Comparison of ENCODE assay signal across 8 mouse cellular contexts in genomic region chr17:6467638-6468461, GRCm38 (mm10). TPM values are rescaled to one million over a fixed set of nuclear protein-coding genes. Genes with fewer than 3 reads are reported as not detected.
DNase-seq lines count a peak whose midpoint lies in the region; ATAC-seq lines count a peak whose summit lies in the region.
"Not testable (repeated sequence)": the region's sequence is repeated elsewhere in the genome, so short reads cannot be mapped to it uniquely, and the experiment has no call there.

No protein-coding gene starts in this region.

- not testable (repeated sequence) for H3K27me3 ChIP-seq in embryonic facial prominence, embryonic 14.5 days (replicated peaks; ENCODE audit: control insufficient read depth, insufficient read depth, low read length); heart, embryonic 14.5 days (ENCODE audit: control insufficient read depth, insufficient read depth, low read length); intestine, embryonic 14.5 days (replicated peaks; ENCODE audit: control insufficient read depth, insufficient read depth, low read length); limb, embryonic 15.5 days; neural tube, embryonic 13.5 days

- DNase-seq in 3134 (ENCODE audit: extremely low read depth, insufficient read length, low spot score) = peak; percentile 57
- peak; percentile 77 for DNase-seq in embryonic facial prominence, embryonic 14.5 days (ENCODE audit: low spot score)
- DNase-seq in intestine, embryonic 14.5 days (ENCODE audit: low spot score) = peak; percentile 78
- DNase-seq in lung, postnatal 10 days = peak; percentile 56

- peak; percentile 88 for ATAC-seq in activated CD4-positive, CD25-positive, alpha-beta regulatory T cell, adult 4 months
- peak; percentile 75 for ATAC-seq in embryonic facial prominence, embryonic 14.5 days (ENCODE audit: low read depth)
- peak; percentile 70 for ATAC-seq in heart, embryonic 14.5 days (ENCODE audit: insufficient number of reproducible peaks, insufficient read depth, low FRiP score, low read depth)
- ATAC-seq in intestine, embryonic 14.5 days (replicated peaks; ENCODE audit: low FRiP score, low TSS enrichment, low read depth) = peak; percentile 76
- ATAC-seq in limb, embryonic 15.5 days (ENCODE audit: insufficient number of reproducible peaks, low FRiP score, low TSS enrichment, low read depth) = peak; percentile 59
- not testable (repeated sequence) for ATAC-seq in neural tube, embryonic 13.5 days (ENCODE audit: low read depth)

- not testable (repeated sequence) for H3K9me3 ChIP-seq in embryonic facial prominence, embryonic 14.5 days (ENCODE audit: control insufficient read depth, low read length); heart, embryonic 14.5 days (ENCODE audit: control insufficient read depth, low read length); intestine, embryonic 14.5 days (ENCODE audit: control insufficient read depth, low read length); limb, embryonic 15.5 days; neural tube, embryonic 13.5 days

- peak overlapping the region; percentile 65; the same call in 1 of the 2 replicates for H3K27ac ChIP-seq in embryonic facial prominence, embryonic 14.5 days (replicated peaks; ENCODE audit: low read depth, low read length)
- H3K27ac ChIP-seq in heart, embryonic 14.5 days (replicated peaks in 1 of 2; ENCODE audit: control insufficient read depth in 1 of 2, insufficient read depth in 1 of 2, low read depth in 2 of 2, low read length in 2 of 2) = peak overlapping the region; percentile 21 to 61; a peak in 3 of 4 replicates
- H3K27ac ChIP-seq in intestine, embryonic 14.5 days (ENCODE audit: low read depth) = peak overlapping the region; percentile 16; the same call in 1 of the 2 replicates
- H3K27ac ChIP-seq in limb, embryonic 15.5 days = 0 out of 2 replicates have a peak overlapping the region, but pooled peaks have one; percentile 6
- H3K27ac ChIP-seq in neural tube, embryonic 13.5 days (replicated peaks) = 0 out of 2 replicates have a peak overlapping the region, but pooled peaks have one; percentile 18

- WGBS in embryonic facial prominence, embryonic 14.5 days = 44% methylated on average over 14 of the region's 18 CpGs
- WGBS in heart, embryonic 14.5 days = 31% methylated on average over 16 of the region's 18 CpGs
- 51% methylated on average over 16 of the region's 18 CpGs for WGBS in intestine, embryonic 14.5 days
- WGBS in limb, embryonic 15.5 days = 58% methylated on average over 18 of the region's 18 CpGs
- WGBS in neural tube, embryonic 13.5 days = 74% methylated on average over 18 of the region's 18 CpGs

- not testable (repeated sequence) for H3K4me1 ChIP-seq in embryonic facial prominence, embryonic 14.5 days (ENCODE audit: control insufficient read depth, insufficient read depth, low read length); intestine, embryonic 14.5 days (replicated peaks; ENCODE audit: control insufficient read depth, insufficient read depth, low read length)
- peaks cover 10 to 14% of the 10 kb centered on the region in 2 experiments for H3K4me1 ChIP-seq in heart, embryonic 14.5 days (ENCODE audit: control insufficient read depth in 2 of 2, insufficient read depth in 2 of 2, low read length in 2 of 2)
- peaks cover 14% of the 10 kb centered on the region for H3K4me1 ChIP-seq in limb, embryonic 15.5 days
- peaks cover 26% of the 10 kb centered on the region for H3K4me1 ChIP-seq in neural tube, embryonic 13.5 days (replicated peaks)

- H3K36me3 ChIP-seq in embryonic facial prominence, embryonic 14.5 days (ENCODE audit: control insufficient read depth, insufficient read depth, low read length); heart, embryonic 14.5 days (ENCODE audit: control insufficient read depth, insufficient read depth, low read length); intestine, embryonic 14.5 days (ENCODE audit: control insufficient read depth, insufficient read depth, low read length); limb, embryonic 15.5 days; neural tube, embryonic 13.5 days: not testable (repeated sequence)

- H3K4me3 ChIP-seq in embryonic facial prominence, embryonic 14.5 days (ENCODE audit: low read depth, low read length); heart, embryonic 14.5 days (ENCODE audit: control insufficient read depth in 1 of 2, insufficient read depth in 1 of 2, low read depth in 1 of 2, low read length in 2 of 2); intestine, embryonic 14.5 days (ENCODE audit: low read depth, low read length); limb, embryonic 15.5 days; neural tube, embryonic 13.5 days: not testable (repeated sequence)

- not testable (repeated sequence) for H3K4me2 ChIP-seq in embryonic facial prominence, embryonic 14.5 days (ENCODE audit: low read depth, low read length); intestine, embryonic 14.5 days (ENCODE audit: low read length); limb, embryonic 15.5 days; neural tube, embryonic 13.5 days
- H3K4me2 ChIP-seq in heart, embryonic 14.5 days (ENCODE audit: low read length) = peak overlapping the region; percentile 26

- H3K9ac ChIP-seq in embryonic facial prominence, embryonic 14.5 days (ENCODE audit: low read depth, low read length); heart, embryonic 14.5 days (ENCODE audit: low read length); intestine, embryonic 14.5 days (ENCODE audit: low read length); limb, embryonic 15.5 days; neural tube, embryonic 13.5 days: not testable (repeated sequence)

RNA-seq across cellular contexts. Expression of gene Dynlt1b, which starts 37.9 kb away (rescaled TPM):
- polyA plus RNA-seq in activated CD4-positive, CD25-positive, alpha-beta regulatory T cell, adult 4 months (2017; shearing (Covaris generic)) = 100 to 1,000 TPM; 170 to 195 TPM
- polyA plus RNA-seq in embryonic facial prominence, embryonic 14.5 days (2014; fragmentation: Nextera tagmentation; extraction: Ambion mirVana) = 563 and 584 TPM in 2 replicates
- polyA plus RNA-seq in heart, embryonic 14.5 days (2014; fragmentation: Nextera tagmentation; extraction: Ambion mirVana) = 486 and 545 TPM in 2 replicates
- polyA plus RNA-seq in intestine, embryonic 14.5 days (2014; fragmentation: Nextera tagmentation; extraction: Ambion mirVana) = 613 and 620 TPM in 2 replicates
- polyA plus RNA-seq in limb, embryonic 15.5 days (2015; fragmentation: Nextera tagmentation; extraction: Ambion mirVana) = 351 and 375 TPM in 2 replicates
- polyA plus RNA-seq in neural tube, embryonic 13.5 days (2015; fragmentation: Nextera tagmentation; extraction: Ambion mirVana) = 1,347 and 1,481 TPM in 2 replicates

Comparison
In these comparisons a context has a peak if more than half of its experiments do, and no peak if none do; other contexts are left out.
1. H3K27ac ChIP-seq: peak in every context shown above with its lines; median percentile 65 in embryonic facial prominence, embryonic 14.5 days; 41 in heart, embryonic 14.5 days; 18 in neural tube, embryonic 13.5 days; 16 in intestine, embryonic 14.5 days; 6 in limb, embryonic 15.5 days.